Mouse (Mus musculus): Measurements from ENCODE around the gene Fam168b.

Fam168b gene

GRCm38 (mm10) chr1:34812407-34813247, 30.2 kb downstream of the Fam168b start:
- no peak for DNase-seq (ENCODE audit: low read depth, low spot score)

GRCm38 (mm10) chr1:34811581-34811980, 31.3 kb downstream of the Fam168b start:
- no peak for DNase-seq (ENCODE audit: low read depth, low spot score)

GRCm38 (mm10) chr1:34811035-34811434, 31.8 kb downstream of the Fam168b start:
- no peak for DNase-seq (ENCODE audit: low read depth, low spot score)

GRCm38 (mm10) chr1:34810293-34810692, 32.6 kb downstream of the Fam168b start:
- no peak for DNase-seq (ENCODE audit: low read depth, low spot score)

GRCm38 (mm10) chr1:34808445-34808844, 34.4 kb downstream of the Fam168b start:
- no peak for DNase-seq (ENCODE audit: low read depth, low spot score)

GRCm38 (mm10) chr1:34805931-34806520, 36.8 kb downstream of the Fam168b start:
- DNase-seq (ENCODE audit: low read depth, low spot score) = no peak

- no peak for DNase-seq (ENCODE audit: low read depth, low spot score)
These were observed 38.0 kb downstream of the Fam168b start for GRCm38 (mm10) chr1:34804863-34805262.

GRCm38 (mm10) chr1:34802290-34802642, 40.6 kb downstream of the Fam168b start:
- no peak for DNase-seq (ENCODE audit: low read depth, low spot score)

- peak; percentile 51 for DNase-seq (ENCODE audit: low read depth, low spot score)
These were observed 41.1 kb downstream of the Fam168b start for GRCm38 (mm10) chr1:34801616-34802289.

GRCm38 (mm10) chr1:34799140-34799539, 43.7 kb downstream of the Fam168b start:
- DNase-seq (ENCODE audit: low read depth, low spot score) = no peak

- DNase-seq (ENCODE audit: low read depth, low spot score) = no peak
These were observed 49.3 kb downstream of the Fam168b start for GRCm38 (mm10) chr1:34793304-34794300.

GRCm38 (mm10) chr1:34783538-34784161, 59.2 kb downstream of the Fam168b start:
- DNase-seq (ENCODE audit: low read depth, low spot score) = no peak

GRCm38 (mm10) chr1:34775870-34776269, 67.0 kb downstream of the Fam168b start:
- no peak for DNase-seq (ENCODE audit: low read depth, low spot score)

GRCm38 (mm10) chr1:34768875-34769274, 74.0 kb downstream of the Fam168b start:
- no peak for DNase-seq (ENCODE audit: low read depth, low spot score)

GRCm38 (mm10) chr1:34767851-34768250, 75.0 kb downstream of the Fam168b start:
- DNase-seq (ENCODE audit: low read depth, low spot score) = no peak

GRCm38 (mm10) chr1:34766899-34767298, 76.0 kb downstream of the Fam168b start:
- no peak for DNase-seq (ENCODE audit: low read depth, low spot score)
